Mouse (Mus musculus) C2C12 (cell line): ENCODE measurements around the gene Prkce. TPM values are rescaled to one million over a fixed set of nuclear protein-coding genes. Genes with fewer than 3 reads are reported as not detected.

Experiments
- H3K27me3 ChIP-seq: one replicate; pipeline ENCODE4 v1.6.1; 2011; ENCODE audit not compliant: control insufficient read depth, insufficient read depth, insufficient read length
- H3K36me3 ChIP-seq: one replicate; pipeline ENCODE4 v1.6.1; 2011; ENCODE audit not compliant: control insufficient read depth, insufficient read depth
- H3K4me3 ChIP-seq: one replicate; pipeline ENCODE4 v1.5.1; 2011; ENCODE audit warnings: mild to moderate bottlenecking, control low read depth; ENCODE audit not compliant: poor library complexity, insufficient read depth, severe bottlenecking
- H3K79me2 ChIP-seq: one replicate; pipeline ENCODE4 v1.6.1; 2011; ENCODE audit not compliant: control insufficient read depth, insufficient read depth
- H3K79me3 ChIP-seq: one replicate; pipeline ENCODE4 v1.6.1; 2011; ENCODE audit warnings: low read depth, control low read depth
- H3ac ChIP-seq: one replicate; pipeline ENCODE3; 2011; ENCODE audit warnings: low read depth; ENCODE audit not compliant: control insufficient read depth, insufficient read length
- CEBPB ChIP-seq: IDR thresholded peaks from one replicate; pipeline ENCODE4 v1.6.1; 2011; ENCODE audit warnings: low read depth, mild to moderate bottlenecking, control low read depth, moderate library complexity
- CTCF ChIP-seq: IDR thresholded peaks from one replicate; pipeline ENCODE4 v1.5.1; 2011; ENCODE audit not compliant: control insufficient read depth, insufficient read depth, insufficient read length
- FOSL1 ChIP-seq: IDR thresholded peaks from one replicate; pipeline ENCODE4 v1.8.0; 2011; ENCODE audit warnings: mild to moderate bottlenecking, low read length; ENCODE audit not compliant: poor library complexity, insufficient read depth, severe bottlenecking
- MAX ChIP-seq: IDR thresholded peaks from one replicate; pipeline ENCODE4 v1.6.1; 2011; ENCODE audit warnings: mild to moderate bottlenecking, control low read depth
- MYOD1 ChIP-seq: IDR thresholded peaks from one replicate; pipeline ENCODE4 v1.6.1; 2011; ENCODE audit warnings: low read depth; ENCODE audit not compliant: control insufficient read depth, insufficient read length
- MYOG ChIP-seq: IDR thresholded peaks from one replicate; pipeline ENCODE4 v1.6.1; 2011; ENCODE audit not compliant: control insufficient read depth, insufficient read length; ENCODE audit errors: extremely low read depth
- USF1 ChIP-seq: IDR thresholded peaks from one replicate; pipeline ENCODE4 v1.6.1; 2011; ENCODE audit warnings: low read depth, mild to moderate bottlenecking, control low read depth, moderate library complexity
- polyA plus RNA-seq: library from polyadenylated mRNA; unstranded; fragments of >200 nt; fragmentation: generic; extraction: Trizol; gene quantifications from one replicate; pipeline ENCODE4 v1.2.1, GENCODE M21; 2012; ENCODE audit warnings: missing spikeins

The Prkce gene
- polyA plus RNA-seq, 1 experiment = 1.4 TPM

DNA sequence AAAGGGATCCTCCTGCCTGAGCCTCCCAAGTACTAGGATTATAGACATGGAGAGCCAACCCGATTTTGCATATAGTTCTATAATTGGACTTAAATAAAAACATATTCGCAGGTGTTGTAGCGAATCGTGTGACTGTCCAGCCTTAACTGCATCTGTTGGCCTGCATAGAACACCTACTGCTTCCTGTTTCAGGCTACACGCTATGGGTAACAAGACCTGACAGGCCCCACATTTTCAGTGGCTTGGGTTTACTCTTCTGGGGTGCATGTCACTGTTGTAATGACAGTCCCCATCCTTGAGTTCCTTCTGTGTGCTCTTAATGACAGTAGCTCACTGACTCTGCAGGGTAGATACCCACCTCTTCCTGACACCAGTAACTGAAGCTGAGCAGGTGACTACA is 278.3 kb downstream of the Prkce start:
- H3ac ChIP-seq = no peak overlapping the region
- no peaks in the 10 kb centered on the region for H3K27me3 ChIP-seq
- no peaks in the 10 kb centered on the region for H3K79me2 ChIP-seq
- no peaks in the 10 kb centered on the region for H3K79me3 ChIP-seq
- H3K36me3 ChIP-seq = no peaks in the 10 kb centered on the region
- no peak overlapping the region for H3K4me3 ChIP-seq
- TF ChIP-seq MYOG (no peak), MAX (no peak), CEBPB (no peak), CTCF (no peak), USF1 (no peak), FOSL1 (no peak), MYOD1 (no peak)

DNA sequence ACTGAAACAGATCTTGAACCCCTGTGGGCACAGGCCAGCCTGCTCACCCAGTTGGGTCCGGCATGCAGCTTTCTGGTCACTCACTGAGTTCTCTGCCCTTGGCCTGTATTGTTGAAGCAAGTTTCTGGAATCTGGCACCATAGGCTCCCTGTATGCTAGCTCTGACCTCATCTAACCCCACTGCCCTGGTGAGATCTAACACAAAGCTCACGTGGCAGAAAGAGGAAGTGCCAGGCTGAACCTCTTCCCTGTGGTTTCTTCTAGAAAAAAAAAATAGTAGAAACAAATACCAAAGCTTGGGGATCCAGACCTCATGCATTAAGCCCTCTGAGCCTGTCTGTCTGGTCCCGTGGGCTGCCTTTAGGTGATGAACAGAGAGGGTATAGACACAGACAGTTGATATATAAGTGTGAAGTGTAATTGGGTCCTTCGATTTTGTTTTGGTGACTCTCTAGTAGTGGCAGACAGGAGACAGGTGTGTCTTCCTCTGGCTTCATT is 279.6 kb downstream of the Prkce start:
- H3K79me3 ChIP-seq = no peaks in the 10 kb centered on the region
- no peaks in the 10 kb centered on the region for H3K36me3 ChIP-seq
- TF ChIP-seq CTCF (no peak), USF1 (no peak), MAX (no peak), MYOG (no peak), CEBPB (no peak), FOSL1 (no peak), MYOD1 (no peak)
- H3K79me2 ChIP-seq = no peaks in the 10 kb centered on the region
- H3K4me3 ChIP-seq = no peak overlapping the region
- H3K27me3 ChIP-seq = no peaks in the 10 kb centered on the region
- no peak overlapping the region for H3ac ChIP-seq

DNA sequence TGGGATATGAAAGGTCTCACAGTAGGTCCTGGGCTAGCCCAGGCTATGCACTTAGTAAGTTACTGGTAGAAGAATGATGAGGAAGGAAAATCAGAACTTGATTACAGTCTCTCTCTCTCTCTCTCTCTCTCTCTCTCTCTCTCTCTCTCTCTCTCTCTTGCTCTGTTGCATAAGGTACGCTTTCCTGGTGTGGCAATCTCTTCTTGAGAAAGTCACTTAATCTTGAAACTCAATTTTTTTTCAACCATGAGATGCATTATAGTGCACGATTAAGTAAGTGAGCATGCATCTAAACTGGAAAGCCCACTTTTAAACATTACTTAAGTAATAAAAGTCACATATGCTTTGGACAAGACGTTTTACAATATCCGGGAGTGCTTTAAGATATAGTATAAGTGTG is 285.3 kb downstream of the Prkce start:
- Histone ChIP-seq H3K36me3 (no peaks in the 10 kb centered on the region), H3K79me3 (no peaks in the 10 kb centered on the region), H3K27me3 (no peaks in the 10 kb centered on the region), H3K4me3 (no peak overlapping the region), H3ac (no peak overlapping the region), H3K79me2 (no peaks in the 10 kb centered on the region)
- TF ChIP-seq FOSL1 (no peak), USF1 (no peak), MYOD1 (no peak), CEBPB (no peak), MYOG (no peak), MAX (no peak), CTCF (no peak)

DNA sequence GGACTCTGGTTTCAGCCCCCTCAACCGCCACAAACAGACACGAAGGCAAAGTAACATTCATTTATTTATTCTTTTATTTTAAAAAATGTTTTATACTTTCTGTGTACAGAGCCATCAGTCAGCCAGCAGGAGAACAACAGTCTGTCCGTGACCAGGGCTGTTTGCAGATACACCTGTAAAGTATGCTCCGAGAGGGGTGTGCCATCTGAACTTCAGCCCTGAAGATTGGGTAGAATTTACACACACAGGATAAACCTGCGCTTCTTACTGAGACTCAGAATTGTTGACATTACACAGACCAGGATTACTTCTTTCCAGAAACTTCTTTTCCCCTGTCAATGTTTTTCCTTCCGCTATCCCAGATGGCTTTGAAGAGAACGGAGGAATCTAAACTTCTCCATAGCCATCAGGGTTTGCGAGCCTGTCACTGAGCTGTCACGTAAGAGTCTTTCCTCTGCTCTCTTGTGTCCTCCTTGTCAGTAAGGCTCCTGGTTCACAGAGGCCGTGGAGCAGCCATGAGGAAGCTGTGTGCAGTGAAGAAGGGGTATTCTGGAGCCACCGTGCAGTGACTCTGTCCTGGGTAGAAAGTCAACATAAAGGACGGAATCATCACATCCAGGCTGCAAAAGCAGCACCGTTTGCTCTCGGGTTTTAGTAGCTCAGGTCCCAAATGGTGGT is 286.2 kb downstream of the Prkce start:
- no peak for TF ChIP-seq MYOG
- no peak for TF ChIP-seq CEBPB
- no peak for TF ChIP-seq MAX
- no peak for TF ChIP-seq CTCF
- no peak for TF ChIP-seq FOSL1
- TF ChIP-seq MYOD1 = no peak
- TF ChIP-seq USF1 = no peak
- no peaks in the 10 kb centered on the region for H3K79me2 ChIP-seq
- no peak overlapping the region for H3ac ChIP-seq
- H3K36me3 ChIP-seq = no peaks in the 10 kb centered on the region
- H3K79me3 ChIP-seq = no peaks in the 10 kb centered on the region
- H3K27me3 ChIP-seq = no peaks in the 10 kb centered on the region
- no peak overlapping the region for H3K4me3 ChIP-seq

DNA sequence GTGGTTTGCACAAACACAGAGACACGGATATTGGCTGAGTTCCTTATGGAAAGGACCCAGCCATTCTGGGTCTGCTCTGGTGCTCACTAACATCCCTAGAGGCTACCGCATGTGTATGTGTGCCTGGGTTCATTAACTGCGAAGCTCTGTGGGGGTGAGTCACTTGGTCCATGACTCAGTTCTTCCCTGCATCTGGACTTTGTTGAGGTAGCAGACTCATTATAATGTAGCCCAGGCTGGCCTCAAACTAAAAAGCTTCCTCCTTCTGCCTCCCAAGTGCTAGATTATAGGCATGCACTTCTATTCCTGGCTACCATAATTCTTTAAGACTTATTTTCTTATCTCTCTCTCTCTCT is 286.7 kb downstream of the Prkce start:
- H3K4me3 ChIP-seq = no peak overlapping the region
- TF ChIP-seq USF1 (no peak), CEBPB (no peak), MYOD1 (no peak), FOSL1 (no peak), MAX (no peak), MYOG (no peak), CTCF (no peak)

More for the DNA sequence above, 286.7 kb downstream of the Prkce start:
- no peaks in the 10 kb centered on the region for H3K27me3 ChIP-seq
- H3K79me2 ChIP-seq = no peaks in the 10 kb centered on the region
- no peaks in the 10 kb centered on the region for H3K79me3 ChIP-seq
- H3ac ChIP-seq = no peak overlapping the region
- H3K36me3 ChIP-seq = no peaks in the 10 kb centered on the region
